Mouse (Mus musculus) E14TG2a.4 (cell line): Measurements from ENCODE around the gene Mpdu1.

Experiments
- H3K27me3 ChIP-seq: 2 replicates; pipeline ENCODE4 v1.6.1; 2014; ENCODE audit warnings: low read length, control low read depth; ENCODE audit not compliant: insufficient read depth
- H3K36me3 ChIP-seq: 2 replicates; pipeline ENCODE4 v1.6.1; 2014; ENCODE audit warnings: low read length, control low read depth; ENCODE audit not compliant: insufficient read depth
- H3K4me1 ChIP-seq: replicated peaks from 2 replicates; pipeline ENCODE4 v1.6.1; 2014; ENCODE audit warnings: low read depth, low read length, control low read depth
- H3K4me3 ChIP-seq: replicated peaks from 2 replicates; pipeline ENCODE4 v1.5.1; 2014; ENCODE audit warnings: mild to moderate bottlenecking, low read length
- H3K9me3 ChIP-seq: 2 replicates; pipeline ENCODE4 v1.6.1; 2014; ENCODE audit warnings: low read length, control low read depth
- CTCF ChIP-seq: conservative IDR thresholded peaks from 2 replicates; pipeline ENCODE4 v1.5.1; 2014; ENCODE audit warnings: low read length
- NANOG ChIP-seq: IDR thresholded peaks from 2 replicates; pipeline ENCODE4 v1.6.1; 2014; ENCODE audit warnings: borderline replicate concordance, low read length, mixed read lengths
- POU5F1 ChIP-seq: IDR thresholded peaks from 2 replicates; pipeline ENCODE4 v1.6.1; 2014; ENCODE audit warnings: low read length, borderline replicate concordance

Mpdu1 gene

GRCm38 (mm10) chr11:69680136-69680855, 17.9 kb upstream of the Mpdu1 start:
- no peaks in the 10 kb centered on the region for H3K27me3 ChIP-seq
- TF ChIP-seq POU5F1, result no peak
- no peak for TF ChIP-seq NANOG
- no peak for TF ChIP-seq CTCF
- peak overlapping the region; percentile 95 for H3K4me3 ChIP-seq
- peaks cover 85% of the 10 kb centered on the region for H3K4me1 ChIP-seq
- H3K36me3 ChIP-seq, result peaks cover 68% of the 10 kb centered on the region
- no peaks in the 10 kb centered on the region for H3K9me3 ChIP-seq

GRCm38 (mm10) chr11:69679144-69679543, 16.7 kb upstream of the Mpdu1 start:
- Histone ChIP-seq H3K36me3 (peaks cover 77% of the 10 kb centered on the region), H3K27me3 (no peaks in the 10 kb centered on the region), H3K9me3 (no peaks in the 10 kb centered on the region), H3K4me3 (peak overlapping the region; percentile 95), H3K4me1 (peaks cover 85% of the 10 kb centered on the region)
- TF ChIP-seq NANOG, result no peak
- TF ChIP-seq CTCF, result no peak
- TF ChIP-seq POU5F1, result no peak

- H3K4me1 ChIP-seq, result peaks cover 76% of the 10 kb centered on the region
- no peaks in the 10 kb centered on the region for H3K27me3 ChIP-seq
- no peaks in the 10 kb centered on the region for H3K9me3 ChIP-seq
- H3K36me3 ChIP-seq, result peaks cover 91% of the 10 kb centered on the region
- TF ChIP-seq CTCF (no peak), NANOG (no peak), POU5F1 (no peak)
- H3K4me3 ChIP-seq, result peak within 1 kb of the TSS; percentile 99
These were observed 9.8 kb upstream of the Mpdu1 start, which contains the start of gene Eif4a1 for GRCm38 (mm10) chr11:69672211-69672706. Gene Eif4a1 (minus strand): TSS chr11:69672423.

DNA sequence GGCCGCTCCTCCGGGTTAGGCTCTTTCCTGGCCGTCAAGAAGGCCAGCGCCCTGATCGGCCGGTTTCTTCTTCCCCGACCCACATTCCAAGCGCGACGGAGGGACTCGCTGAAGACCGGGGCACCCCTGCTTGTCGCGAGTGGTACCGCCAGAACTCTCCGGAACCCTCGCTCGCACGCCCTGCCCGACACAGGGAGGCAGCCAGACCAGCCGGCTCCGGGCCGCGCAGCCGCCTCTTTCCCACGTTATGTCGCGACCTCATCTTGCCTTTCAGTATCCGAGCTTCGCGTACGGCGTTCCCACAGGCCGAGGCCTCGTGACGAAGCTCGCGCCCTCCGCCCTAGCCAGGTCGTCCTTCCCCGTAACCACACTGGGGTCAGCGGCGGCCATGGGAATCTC, 9.3 kb upstream of the Mpdu1 start:
- Histone ChIP-seq H3K36me3 (peaks cover 90% of the 10 kb centered on the region), H3K4me1 (peaks cover 71% of the 10 kb centered on the region), H3K4me3 (peak overlapping the region; percentile 99), H3K9me3 (no peaks in the 10 kb centered on the region), H3K27me3 (no peaks in the 10 kb centered on the region)
- no peak for TF ChIP-seq CTCF
- TF ChIP-seq POU5F1, result no peak
- TF ChIP-seq NANOG, result no peak

DNA sequence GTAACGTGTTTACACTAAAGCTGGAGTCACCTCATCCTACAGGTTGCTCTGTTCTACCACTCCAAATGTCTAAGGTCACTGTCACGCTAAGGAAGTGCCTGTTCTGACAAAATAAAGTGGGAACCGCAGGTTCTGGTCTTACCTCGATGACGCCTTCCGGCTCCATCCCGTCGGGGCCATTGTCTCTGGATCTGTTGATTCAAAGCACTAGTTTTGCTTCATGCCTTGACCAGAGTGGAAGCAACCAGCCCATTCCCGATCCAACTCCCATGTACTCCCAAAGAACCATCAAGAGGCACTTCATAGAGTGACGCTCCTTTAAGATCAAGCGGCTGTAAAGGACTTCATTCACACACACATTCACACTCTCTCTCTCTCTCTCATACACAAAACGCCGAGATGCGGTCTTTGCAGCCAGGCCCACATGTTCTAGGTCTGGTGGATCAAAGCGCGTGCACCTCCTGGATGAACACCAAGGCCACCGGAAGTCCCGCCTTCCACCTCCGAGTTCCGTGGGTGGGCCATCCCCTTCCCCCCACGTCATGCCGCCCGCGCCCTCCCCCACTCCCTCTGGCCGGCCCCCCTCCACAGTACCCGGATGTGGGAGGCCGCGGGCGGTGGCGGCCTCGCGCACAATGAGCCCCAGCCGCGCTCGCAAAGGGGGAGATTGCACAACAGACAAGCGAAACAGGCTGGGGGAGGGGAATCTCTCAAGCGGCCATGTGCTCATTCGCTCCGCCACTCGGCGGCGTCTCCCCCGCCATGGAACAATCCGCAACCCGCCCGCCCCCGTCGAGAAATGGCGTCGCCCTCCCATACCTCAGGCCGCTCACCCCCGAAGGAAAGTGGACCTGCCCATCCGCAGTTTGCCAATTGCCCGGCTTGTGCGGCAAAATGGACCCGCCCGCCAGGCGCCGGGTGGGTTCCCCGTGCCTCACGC, 8.6 kb upstream of the Mpdu1 start:
- no peaks in the 10 kb centered on the region for H3K9me3 ChIP-seq
- peak overlapping the region; percentile 99 for H3K4me3 ChIP-seq
- no peaks in the 10 kb centered on the region for H3K27me3 ChIP-seq
- peaks cover 88% of the 10 kb centered on the region for H3K36me3 ChIP-seq
- H3K4me1 ChIP-seq, result peaks cover 69% of the 10 kb centered on the region
- TF ChIP-seq POU5F1, result no peak
- TF ChIP-seq NANOG, result no peak
- TF ChIP-seq CTCF, result no peak

GRCm38 (mm10) chr11:69666665-69667005, 4.2 kb upstream of the Mpdu1 start:
- peaks cover 74% of the 10 kb centered on the region for H3K36me3 ChIP-seq
- no peaks in the 10 kb centered on the region for H3K27me3 ChIP-seq
- no peak for TF ChIP-seq NANOG
- TF ChIP-seq CTCF, result no peak
- TF ChIP-seq POU5F1, result no peak
- 0 out of 2 replicates have a peak overlapping the region, but pooled peaks have one; percentile 20 for H3K4me3 ChIP-seq
- no peaks in the 10 kb centered on the region for H3K9me3 ChIP-seq
- peaks cover 67% of the 10 kb centered on the region for H3K4me1 ChIP-seq

DNA sequence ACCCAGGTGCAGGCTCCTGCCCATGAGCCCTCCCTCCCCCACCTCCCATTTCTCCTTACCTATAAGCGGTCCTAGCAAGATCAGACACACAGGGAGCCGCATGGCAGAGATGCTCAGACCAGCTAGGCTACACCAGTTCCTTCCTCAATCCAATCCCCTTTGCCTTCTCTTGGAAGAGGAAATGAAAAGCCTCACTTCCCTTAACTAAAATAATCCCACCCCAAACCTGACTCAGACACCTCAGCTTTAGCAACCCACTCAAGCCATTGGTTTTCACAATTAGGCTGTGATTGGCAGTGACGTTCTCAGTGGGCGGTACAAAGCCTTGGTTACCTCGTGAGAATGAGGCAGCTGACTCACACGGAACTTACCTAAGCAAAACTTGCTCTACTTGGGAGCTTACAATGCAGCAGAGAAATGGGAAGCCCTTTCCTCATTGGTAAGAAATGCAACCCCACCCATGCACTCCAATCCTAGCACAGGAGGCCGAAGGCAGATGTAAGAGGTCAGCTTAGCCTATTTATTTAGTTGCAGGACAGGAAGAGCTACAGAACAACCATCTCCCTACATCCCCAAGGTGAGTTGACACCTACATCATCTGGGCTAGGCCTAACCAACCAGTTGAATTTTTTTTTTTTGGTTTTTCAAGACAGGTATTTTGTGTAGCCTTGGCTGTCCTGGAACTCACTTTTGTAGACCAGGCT, 3.7 kb upstream of the Mpdu1 start, which contains the start of gene Cd68:
Gene Cd68 (minus strand): TSS at position 193 of the 704 bp plus-strand sequence.
- Histone ChIP-seq H3K36me3 (peaks cover 71% of the 10 kb centered on the region), H3K27me3 (no peaks in the 10 kb centered on the region), H3K4me1 (peaks cover 72% of the 10 kb centered on the region), H3K9me3 (no peaks in the 10 kb centered on the region), H3K4me3 (peak within 1 kb of the TSS; percentile 56)
- no peak for TF ChIP-seq CTCF
- no peak; the same call in 1 of the 2 replicates for TF ChIP-seq NANOG
- TF ChIP-seq POU5F1, result no peak

- Histone ChIP-seq H3K4me3 (peak overlapping the region; percentile 56), H3K4me1 (peaks cover 78% of the 10 kb centered on the region), H3K27me3 (no peaks in the 10 kb centered on the region), H3K9me3 (no peaks in the 10 kb centered on the region), H3K36me3 (peaks cover 70% of the 10 kb centered on the region)
- no peak for TF ChIP-seq NANOG
- TF ChIP-seq POU5F1, result no peak
- TF ChIP-seq CTCF, result no peak
These were observed 3.1 kb upstream of the Mpdu1 start for GRCm38 (mm10) chr11:69665457-69665960.
